Mouse (Mus musculus): ENCODE results near the gene Gfod1.

DNA sequence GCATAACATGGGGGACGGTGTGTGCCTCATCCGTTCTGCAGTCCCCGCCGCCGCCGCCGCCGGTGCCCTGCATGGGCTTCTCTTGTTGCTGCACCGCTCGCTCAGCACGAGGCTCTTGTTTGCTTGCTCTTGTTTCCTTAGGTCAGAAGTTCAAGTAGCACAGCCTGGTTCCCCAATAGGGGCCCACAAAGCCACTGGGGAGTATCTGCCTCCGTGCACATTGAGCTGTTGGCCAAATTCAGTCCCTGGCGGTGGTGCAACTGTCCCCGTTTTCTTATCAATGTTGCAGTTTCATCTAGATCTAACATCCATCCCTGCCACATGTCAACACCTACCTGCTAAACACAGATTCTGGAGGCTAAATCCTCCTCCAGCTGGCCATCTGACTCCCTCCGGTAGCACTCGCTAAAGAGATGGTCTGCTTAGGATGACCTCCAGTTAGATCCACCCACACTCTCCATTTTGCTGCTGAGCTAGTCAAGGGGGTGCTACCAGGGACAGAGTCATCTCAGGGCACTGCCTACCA lies 95.0 kb downstream of the Gfod1 start:
- TF ChIP-seq POLR2A (IDR thresholded peaks at IDR 0.05; ENCODE audit: borderline replicate concordance, insufficient read depth, low read length), result no peak
- TF ChIP-seq CTCF (IDR thresholded peaks at IDR 0.05; ENCODE audit: borderline replicate concordance, insufficient read depth, low read depth, low read length), result no peak

Measured in cerebellum, adult 2 months (tissue).